Comparison of ENCODE assay signal across 25 mouse cellular contexts in the genomic region with DNA sequence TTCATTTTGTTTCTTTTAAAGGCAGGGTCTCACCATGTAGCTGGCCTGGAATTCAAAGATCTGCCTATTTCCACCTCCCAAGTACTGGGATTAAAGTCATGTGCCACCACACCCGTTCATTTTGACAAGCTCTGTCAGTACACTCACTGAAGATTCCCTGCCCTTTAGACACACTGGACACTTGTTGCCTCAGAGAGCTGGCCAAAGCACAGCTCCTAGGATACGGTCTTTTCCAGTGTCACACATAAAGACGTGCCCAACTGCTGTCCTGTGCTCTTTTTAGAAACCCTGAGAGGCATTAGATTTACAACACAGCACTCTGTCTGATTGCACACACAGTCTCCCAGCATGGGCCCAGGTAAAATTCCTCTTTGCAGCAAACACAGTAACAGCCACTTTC.
"Had no signal": no experiment of that assay in that cellular context is flagged by ENCODE, and none has a peak within 500 bp of the region (broad histone marks: within the 10 kb centered on the region; RNA-seq: fewer than 3 reads in every experiment).

No protein-coding gene starts in this region.

- ATAC-seq: forebrain, postnatal 0 days; hindbrain, postnatal 0 days; intestine, embryonic 16.5 days had no signal

- H3K4me2 ChIP-seq: heart, embryonic 12.5 days; hindbrain, embryonic 13.5 days; hindbrain, embryonic 15.5 days; kidney, embryonic 15.5 days; limb, embryonic 13.5 days; limb, embryonic 15.5 days; liver, embryonic 11.5 days had no signal

- H3K9me3 ChIP-seq: heart, embryonic 12.5 days; hindbrain, embryonic 13.5 days; hindbrain, embryonic 15.5 days; kidney, embryonic 15.5 days; limb, embryonic 13.5 days; limb, embryonic 15.5 days had no signal

- H3K27me3 ChIP-seq: heart, embryonic 12.5 days; hindbrain, embryonic 13.5 days; hindbrain, embryonic 15.5 days; kidney, embryonic 15.5 days; limb, embryonic 13.5 days; limb, embryonic 15.5 days had no signal

- H3K4me3 ChIP-seq: heart, adult 2 months; heart, embryonic 12.5 days; hindbrain, embryonic 13.5 days; hindbrain, embryonic 15.5 days; kidney, embryonic 15.5 days; limb, embryonic 13.5 days; limb, embryonic 15.5 days had no signal

- H3K4me1 ChIP-seq: hindbrain, embryonic 13.5 days; hindbrain, embryonic 15.5 days; limb, embryonic 13.5 days; limb, embryonic 15.5 days had no signal

- H3K27ac ChIP-seq: heart, adult 2 months; hindbrain, embryonic 13.5 days; hindbrain, embryonic 15.5 days; hindbrain, postnatal 0 days; kidney, embryonic 15.5 days; limb, embryonic 13.5 days; limb, embryonic 15.5 days; liver, embryonic 14.5 days had no signal

- H3K9ac ChIP-seq: forebrain, postnatal 0 days; heart, embryonic 12.5 days; hindbrain, embryonic 13.5 days; hindbrain, embryonic 15.5 days; kidney, embryonic 15.5 days; limb, embryonic 13.5 days; limb, embryonic 15.5 days; liver, embryonic 14.5 days had no signal

- DNase-seq: forebrain, postnatal 0 days; gastrocnemius, postnatal 14 days; gastrocnemius, postnatal 36 days; heart, adult 11 months; heart, adult 2 months; heart, postnatal 14 days; heart, postnatal 36 days; kidney, adult 11 months; kidney, adult 2 months; kidney, adult 9 months; kidney, postnatal 14 days; kidney, postnatal 36 days; layer of hippocampus, adult 9-11 months; layer of hippocampus, postnatal 36 days; left cerebral cortex, postnatal 4 days had no signal
